Mouse (Mus musculus) ES-E14 (cell line): ENCODE results near the gene Krt83.

Experiments
- CHD2 ChIP-seq: IDR thresholded peaks from 2 replicates; pipeline ENCODE4 v1.6.1; 2014; ENCODE audit warnings: mild to moderate bottlenecking, low read depth, low read length, inconsistent platforms
- HCFC1 ChIP-seq: IDR thresholded peaks from 2 replicates; pipeline ENCODE4 v1.6.1; 2012; ENCODE audit warnings: low read length, inconsistent platforms, borderline replicate concordance; ENCODE audit not compliant: insufficient read depth
- MAFK ChIP-seq: IDR thresholded peaks from 2 replicates; pipeline ENCODE4 v1.6.1; 2014; ENCODE audit warnings: mild to moderate bottlenecking, low read depth, low read length, inconsistent platforms; ENCODE audit not compliant: insufficient read depth
- ZNF384 ChIP-seq: IDR thresholded peaks from 2 replicates; pipeline ENCODE4 v1.6.1; 2012; ENCODE audit warnings: low read depth, low read length, inconsistent platforms

DNA sequence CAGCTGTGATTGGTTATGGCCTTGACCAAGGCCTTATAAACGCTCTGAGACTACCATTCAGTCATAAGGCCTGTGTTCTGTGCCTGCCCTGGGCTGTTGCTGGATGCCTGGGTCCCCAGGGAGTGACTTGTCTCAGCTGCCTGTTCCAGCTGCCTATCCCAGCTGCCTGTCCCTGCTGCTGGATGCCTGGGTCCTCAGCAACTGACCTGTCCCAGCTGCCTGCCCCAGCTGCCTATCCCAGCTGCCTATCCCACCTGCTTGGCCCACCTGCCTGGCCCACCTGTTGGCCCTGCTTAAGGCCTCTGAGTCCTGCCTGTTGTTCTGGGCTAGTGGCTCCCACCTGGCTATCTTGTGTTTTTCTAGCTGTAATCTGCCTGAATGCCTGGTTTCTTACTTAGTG lies 2.9 kb upstream of the Krt83 start:
- no peak for TF ChIP-seq CHD2
- no peak for TF ChIP-seq MAFK
- no peak for TF ChIP-seq HCFC1
- no peak for TF ChIP-seq ZNF384
